Mouse (Mus musculus) testis, postnatal 10 days (tissue): ENCODE data around the gene Fam234b.

Experiments
- DNase-seq: peaks from one replicate; pipeline ENCODE4 v3.0.0; 2021; ENCODE audit warnings: low spot score

Fam234b gene

DNA sequence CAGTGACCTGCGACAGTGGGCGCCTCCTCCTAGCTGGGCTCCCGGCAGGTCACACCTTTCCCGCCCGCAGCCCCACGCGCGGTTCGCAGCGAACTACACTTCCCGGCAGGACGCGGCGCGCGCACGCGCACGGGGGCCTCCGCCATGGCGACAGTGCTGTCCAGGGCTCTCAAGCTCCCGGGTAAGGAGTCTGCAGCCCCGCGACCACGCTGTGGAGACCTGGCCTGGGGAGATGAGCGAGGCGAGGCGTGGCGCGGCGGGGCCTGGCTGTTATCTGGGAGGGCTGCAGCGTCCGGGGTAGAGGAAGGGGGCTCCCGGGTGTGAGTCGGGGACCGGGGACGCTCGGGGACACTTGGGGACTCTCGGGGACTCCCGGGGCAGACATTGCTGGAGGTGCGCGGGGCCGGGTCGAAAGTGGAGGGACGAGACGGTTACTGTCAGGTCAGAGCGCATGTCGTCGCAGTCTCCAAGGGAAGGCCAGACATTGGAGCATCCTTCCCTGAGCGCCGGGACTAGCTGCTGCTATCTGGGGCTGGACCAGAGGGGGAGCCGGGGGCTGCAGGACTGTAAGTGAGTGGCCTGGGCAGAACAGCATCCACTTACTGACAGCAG is at the start of gene Fam234b, which contains the start of gene Hebp1:
TSS of gene Fam234b (plus strand) at position 57 of the 612 bp plus-strand sequence.
TSS of gene Hebp1 (minus strand) at position 102 of the 612 bp plus-strand sequence.
- DNase-seq, result peak; percentile 85

DNA sequence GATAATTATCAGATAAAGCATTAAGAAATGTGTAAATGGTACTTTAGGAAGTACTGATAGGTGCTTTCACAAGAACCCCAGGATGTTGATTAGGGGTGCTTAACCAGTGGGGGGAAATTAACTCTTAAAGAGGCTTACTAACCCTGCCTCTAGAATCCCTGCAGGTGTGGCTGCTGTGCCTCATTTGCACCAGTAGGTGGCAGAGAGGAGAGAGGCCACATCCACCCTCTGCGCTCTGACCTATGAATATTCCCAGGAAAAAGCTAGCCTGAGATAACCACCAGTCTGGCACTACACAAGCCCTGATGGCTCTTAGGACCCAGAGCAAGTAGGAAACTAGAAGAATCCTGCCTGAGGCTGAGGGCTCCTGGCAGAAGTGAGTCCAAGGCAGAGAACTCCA is 49.3 kb upstream of the Fam234b start:
- no peak for DNase-seq

GRCm38 (mm10) chr6:135149175-135149574 is 48.6 kb upstream of the Fam234b start:
- DNase-seq, result no peak

GRCm38 (mm10) chr6:135149722-135150121 is 48.1 kb upstream of the Fam234b start:
- DNase-seq, result no peak

- DNase-seq, result no peak
Measured at GRCm38 (mm10) chr6:135150311-135150710, 47.5 kb upstream of the Fam234b start.

DNA sequence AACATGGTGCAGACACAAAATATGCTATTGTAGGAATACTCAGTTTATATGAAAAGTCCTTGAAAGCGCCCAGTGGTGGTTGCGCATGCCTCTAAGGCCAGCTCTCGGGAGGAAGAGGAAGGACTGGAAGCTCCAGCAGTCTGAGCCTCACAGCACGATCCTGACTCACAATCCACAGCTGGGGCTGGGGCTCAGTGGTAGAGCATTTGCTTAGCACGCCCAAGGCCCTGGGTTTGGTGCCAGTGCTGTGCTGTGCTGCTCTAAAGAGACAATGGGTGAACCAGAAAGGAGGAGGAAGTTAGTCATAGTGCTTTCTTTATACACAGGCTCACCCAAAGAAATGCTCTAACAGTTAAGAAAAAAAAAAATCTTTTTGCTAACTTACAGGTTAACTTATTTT is 44.1 kb upstream of the Fam234b start:
- DNase-seq, result no peak

- no peak for DNase-seq
Measured at GRCm38 (mm10) chr6:135156597-135156996, 41.2 kb upstream of the Fam234b start.

GRCm38 (mm10) chr6:135157496-135157895 is 40.3 kb upstream of the Fam234b start:
- DNase-seq, result no peak

DNA sequence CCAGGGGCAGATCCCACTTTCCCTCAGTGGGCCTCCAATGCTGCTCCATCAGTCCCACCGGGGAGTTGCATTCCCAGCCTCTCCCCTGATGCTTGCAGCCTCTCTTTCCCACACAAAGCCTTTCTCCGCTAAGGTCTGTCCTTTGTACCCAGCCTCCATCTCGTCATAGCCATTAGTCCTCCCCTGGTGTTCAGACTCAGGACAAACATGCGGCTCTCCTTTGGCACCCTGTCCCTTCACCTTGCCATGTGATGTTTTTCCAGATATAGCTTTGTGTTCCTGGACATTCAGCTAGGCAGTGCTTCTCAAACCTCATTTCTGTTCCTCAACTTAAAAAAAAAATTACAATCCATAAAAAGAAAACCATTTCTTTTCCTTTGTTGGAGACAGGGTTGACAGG is 39.3 kb upstream of the Fam234b start:
- DNase-seq, result no peak

DNA sequence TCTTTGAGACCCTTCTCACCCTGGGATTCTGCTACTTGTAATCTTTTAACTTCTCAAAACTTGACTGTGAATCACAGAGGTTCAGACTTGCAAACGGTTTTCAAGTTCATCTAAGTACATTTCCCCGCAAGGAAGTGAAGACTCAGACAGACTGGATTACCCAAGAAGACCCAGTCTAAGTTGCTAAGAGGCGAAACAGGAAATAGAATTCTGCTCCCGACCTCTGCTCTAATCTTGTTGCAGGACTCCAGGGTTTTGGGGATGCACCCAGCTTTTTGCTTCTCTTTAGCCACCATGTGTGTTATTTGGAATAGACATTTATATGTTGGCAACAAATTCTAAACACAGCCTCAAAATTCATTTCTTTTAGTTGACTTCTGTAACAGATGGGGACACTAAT is 36.4 kb upstream of the Fam234b start:
- no peak for DNase-seq

DNA sequence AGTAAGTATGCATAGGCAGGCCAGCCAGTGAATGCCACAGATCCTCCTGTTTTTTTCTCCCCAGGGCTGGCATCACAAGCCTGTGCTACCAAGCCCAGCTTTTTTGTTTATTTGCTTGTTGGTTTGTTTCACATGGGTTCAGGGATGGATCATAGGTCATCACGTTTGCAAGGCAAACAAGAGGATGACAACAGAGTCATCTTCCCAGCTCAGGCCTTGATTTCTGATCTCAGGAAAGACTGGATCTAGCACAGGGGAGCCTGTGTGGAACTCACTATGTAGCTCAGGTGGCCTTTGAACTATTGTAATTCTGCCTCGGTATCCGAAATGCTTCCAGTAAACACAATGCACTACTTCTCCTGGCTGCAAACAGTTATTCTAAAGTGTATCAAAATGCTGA is 35.5 kb upstream of the Fam234b start:
- no peak for DNase-seq

GRCm38 (mm10) chr6:135162861-135163260 is 34.9 kb upstream of the Fam234b start:
- no peak for DNase-seq

GRCm38 (mm10) chr6:135165191-135165590 is 32.6 kb upstream of the Fam234b start:
- no peak for DNase-seq

DNA sequence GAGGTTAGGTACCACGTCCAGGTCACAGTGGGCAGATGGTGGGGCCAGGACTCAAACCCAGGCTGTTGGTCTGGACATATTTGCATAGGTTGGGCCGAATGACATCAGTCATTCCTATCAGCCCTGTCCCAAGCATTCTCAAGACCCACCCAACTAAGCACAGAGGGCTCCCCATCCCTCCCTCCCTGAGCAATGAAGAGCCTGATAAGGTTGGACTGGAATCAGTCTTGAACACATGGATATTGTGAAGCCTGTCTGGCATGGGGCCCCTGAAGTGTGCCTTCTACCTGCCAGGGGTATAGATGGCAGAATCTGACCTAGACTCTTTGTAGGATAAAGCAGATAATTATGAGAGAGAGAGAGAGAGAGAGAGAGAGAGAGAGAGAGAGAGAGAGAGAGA is 32.1 kb upstream of the Fam234b start:
- DNase-seq, result no peak

DNA sequence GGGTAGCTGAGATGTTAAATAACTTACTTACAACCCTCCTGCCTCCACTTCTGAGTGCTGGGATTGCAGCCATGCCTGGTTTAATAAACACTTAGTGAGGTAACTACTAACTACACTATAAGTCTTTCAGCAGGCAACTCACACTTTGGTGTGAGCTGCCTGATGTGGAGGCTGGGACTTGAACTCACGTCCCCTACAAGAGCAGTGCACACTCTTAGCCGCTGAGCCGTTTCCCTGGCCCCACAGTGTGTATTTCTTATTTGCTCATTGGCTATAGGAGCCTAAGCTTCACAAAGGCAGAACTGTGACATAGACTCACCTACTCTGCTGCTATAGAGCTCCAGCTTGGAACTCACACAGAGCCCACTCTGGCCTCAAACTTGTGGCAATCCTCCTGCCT is 31.5 kb upstream of the Fam234b start:
- no peak for DNase-seq

DNA sequence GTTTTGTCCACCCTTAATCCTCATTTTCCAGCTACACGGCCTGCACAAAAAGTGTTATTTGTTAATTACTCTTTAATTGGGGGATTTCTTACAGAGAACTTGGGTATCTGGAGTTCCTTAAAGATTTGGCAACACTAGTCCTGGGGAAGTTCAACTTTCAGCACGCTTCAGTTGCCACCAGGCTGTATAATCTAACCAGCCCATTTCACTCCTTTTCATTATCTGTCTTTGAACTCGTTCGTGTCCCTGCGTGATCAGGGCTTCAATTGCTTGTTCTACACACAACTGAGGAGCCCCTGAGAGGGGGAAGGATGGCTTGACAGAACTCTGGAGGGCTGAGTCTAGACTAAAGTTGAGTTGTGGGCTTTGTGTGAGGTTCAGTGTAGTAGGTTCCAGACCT is 31.1 kb upstream of the Fam234b start:
- DNase-seq, result no peak

DNA sequence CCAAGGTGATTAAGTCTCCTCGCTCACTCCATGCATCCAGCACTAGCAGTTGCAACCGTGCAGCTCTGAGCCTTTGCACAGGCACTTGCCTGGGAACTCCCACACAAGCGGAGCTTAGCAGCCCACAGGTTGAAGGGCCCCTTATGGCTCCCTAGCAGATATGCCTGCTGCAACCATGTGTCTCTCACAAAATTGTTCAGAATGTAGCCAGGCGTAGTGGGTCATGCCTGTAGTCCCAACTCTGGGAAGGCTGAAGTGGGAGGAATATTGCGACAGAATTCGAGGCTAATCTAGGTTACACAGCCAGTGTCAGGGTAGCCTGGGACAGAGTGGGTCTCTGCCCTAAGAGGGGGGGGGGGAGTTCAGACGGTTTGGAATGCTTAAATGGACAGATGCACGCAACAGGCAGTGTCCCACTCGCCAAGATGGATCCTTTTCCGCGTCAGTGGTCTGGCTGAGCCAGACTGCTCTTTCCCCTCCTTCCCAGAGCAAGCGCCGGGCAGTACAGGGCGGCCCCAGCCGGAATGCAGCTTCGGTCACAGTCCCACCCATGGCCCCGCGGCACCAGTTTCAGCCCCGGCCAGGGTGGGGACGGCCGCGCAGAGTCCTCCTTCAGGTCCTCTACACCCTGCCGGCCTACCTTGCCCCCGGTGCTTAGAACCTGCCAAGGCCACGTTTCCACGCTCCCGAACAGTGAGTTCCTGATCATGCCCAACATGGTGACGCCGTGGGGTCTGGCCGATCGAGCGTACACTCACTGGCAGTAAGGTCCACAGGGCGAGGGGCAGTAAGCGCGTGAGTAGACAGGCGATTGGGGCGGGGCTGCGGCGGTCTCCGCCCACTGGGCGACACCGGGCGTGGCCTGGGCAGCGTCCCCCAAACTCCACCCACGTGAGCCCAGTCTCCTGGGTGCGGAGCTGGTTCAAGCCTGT is 30.1 kb upstream of the Fam234b start:
- peak; percentile 95 for DNase-seq

GRCm38 (mm10) chr6:135168471-135168870 is 29.3 kb upstream of the Fam234b start:
- no peak for DNase-seq

DNA sequence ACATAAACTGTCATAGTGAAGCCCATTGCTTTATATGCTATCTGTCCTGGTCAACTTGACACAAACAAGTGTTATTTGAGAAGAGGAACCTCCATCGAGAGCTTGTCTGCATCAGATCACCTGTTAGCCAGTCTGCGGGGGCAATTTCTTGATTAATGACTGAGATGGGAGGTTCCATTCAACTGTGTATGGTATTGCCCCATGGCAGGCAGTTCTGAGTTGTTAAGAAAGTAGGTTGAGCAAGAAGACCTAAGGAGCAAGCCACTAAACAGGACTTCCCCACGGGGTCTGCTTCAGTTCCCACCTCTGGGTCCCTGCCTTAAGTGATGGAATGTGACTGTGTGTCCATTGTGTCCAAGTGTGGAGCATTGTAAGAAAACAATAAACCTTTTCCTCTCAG is 28.5 kb upstream of the Fam234b start:
- DNase-seq, result no peak

DNA sequence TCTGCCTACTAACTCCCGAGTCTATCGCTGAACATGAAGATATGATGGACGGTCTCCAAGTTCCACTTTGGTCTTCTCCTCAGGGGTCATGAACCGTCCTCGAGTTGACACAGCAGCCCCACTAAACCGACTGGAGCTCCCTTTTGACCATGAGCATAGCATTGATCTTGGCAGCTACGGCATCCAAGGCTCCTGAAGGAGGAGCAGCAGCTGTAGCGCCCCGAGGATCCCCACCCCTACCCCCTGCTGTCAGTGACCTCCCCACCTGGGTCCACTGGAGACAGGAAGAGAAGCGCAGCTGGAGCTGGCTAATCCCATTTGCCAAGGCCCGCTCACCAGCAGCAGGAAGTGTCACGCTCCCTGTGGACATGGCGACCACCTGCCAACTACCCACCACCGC is 26.0 kb upstream of the Fam234b start:
- no peak for DNase-seq

GRCm38 (mm10) chr6:135175014-135175413 is 22.8 kb upstream of the Fam234b start:
- no peak for DNase-seq

GRCm38 (mm10) chr6:135177271-135177670 is 20.5 kb upstream of the Fam234b start:
- no peak for DNase-seq

DNA sequence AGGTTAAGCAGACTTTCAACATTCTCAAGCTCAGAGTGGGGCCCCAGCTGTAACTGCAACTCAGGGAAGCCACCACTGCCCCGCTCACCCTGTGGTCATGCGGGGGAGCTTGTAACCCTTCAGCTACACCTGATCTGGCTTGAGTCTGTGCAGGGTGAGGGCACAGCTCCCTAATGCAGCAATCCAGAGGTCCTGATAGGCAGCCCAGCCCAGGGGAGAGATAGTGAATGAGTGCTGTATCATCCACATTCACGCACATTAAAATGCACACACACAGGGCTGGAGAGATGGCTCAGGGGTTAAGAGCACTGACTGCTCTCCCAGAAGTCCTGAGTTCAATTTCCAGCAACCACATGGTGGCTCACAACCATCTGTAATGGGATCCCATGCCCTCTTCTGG is 19.2 kb upstream of the Fam234b start:
- no peak for DNase-seq
